Mouse (Mus musculus) CD4-positive, CD25-positive, alpha-beta regulatory T cell, adult 2 months (primary cell): Measurements from ENCODE around the gene Fdxr.

Experiments used
- DNase-seq: peaks from one replicate; pipeline ENCODE4 v3.0.0-alpha.2; 2012; ENCODE audit warnings: low read depth, low spot score

Gene Fdxr

DNA sequence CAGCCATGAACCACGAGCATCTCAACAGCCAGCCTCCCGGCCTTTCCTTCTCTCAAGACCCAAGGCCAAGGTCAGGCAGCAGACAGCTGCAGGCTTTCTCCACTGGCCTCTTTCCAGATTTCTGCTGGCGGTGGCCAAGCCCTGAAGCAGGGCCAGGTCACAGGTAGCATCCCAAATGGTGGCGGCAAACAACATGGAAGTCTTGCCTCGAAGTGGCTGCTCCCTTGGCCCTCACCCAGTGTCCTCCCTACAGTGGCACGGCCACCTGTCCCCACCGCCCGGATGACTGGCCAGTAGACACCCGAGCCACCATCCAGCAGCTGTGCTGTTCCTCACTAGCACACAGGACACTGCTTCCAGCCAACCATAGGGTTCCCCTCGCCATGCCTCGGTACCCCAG, 35.4 kb downstream of the Fdxr start:
- DNase-seq: no peak

GRCm38 (mm10) chr11:115236570-115236969, 40.3 kb downstream of the Fdxr start:
- DNase-seq: no peak

DNA sequence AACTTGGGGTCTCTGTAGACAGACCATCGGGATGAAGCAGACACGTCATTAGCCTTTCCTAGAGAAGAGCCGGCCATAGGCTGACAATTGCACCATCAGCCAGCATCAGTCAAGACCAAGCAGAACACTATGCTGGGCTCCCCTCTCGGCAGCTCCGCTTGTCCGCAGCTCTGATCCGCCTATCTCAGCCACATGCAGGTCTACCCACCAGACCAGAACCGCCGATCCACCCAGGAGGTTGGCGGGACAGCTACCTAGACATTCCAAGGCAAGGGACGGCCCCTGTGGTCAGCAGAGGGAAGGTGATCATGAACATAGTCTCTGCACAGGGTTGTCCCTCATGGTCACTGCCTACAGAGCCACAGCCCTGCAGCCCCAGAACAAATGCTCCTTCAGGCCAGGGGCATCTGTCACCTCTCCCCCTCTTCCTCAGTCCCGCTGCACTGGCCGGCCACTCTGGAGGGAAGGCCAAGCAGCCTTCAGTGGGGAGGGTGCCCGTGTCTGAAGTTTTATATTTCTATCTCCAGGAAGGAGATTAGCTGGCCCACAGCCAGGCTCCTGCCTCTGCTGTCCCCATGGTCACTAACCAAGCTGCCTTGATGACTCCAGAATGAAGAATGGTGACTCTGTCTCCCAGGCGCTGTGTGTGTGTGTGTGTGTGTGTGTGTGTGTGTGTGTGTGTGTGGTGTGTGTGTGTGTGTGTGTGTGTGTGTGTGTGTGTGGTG, 42.4 kb downstream of the Fdxr start:
- no peak for DNase-seq

GRCm38 (mm10) chr11:115233526-115234290, 43.1 kb downstream of the Fdxr start:
- DNase-seq: no peak

DNA sequence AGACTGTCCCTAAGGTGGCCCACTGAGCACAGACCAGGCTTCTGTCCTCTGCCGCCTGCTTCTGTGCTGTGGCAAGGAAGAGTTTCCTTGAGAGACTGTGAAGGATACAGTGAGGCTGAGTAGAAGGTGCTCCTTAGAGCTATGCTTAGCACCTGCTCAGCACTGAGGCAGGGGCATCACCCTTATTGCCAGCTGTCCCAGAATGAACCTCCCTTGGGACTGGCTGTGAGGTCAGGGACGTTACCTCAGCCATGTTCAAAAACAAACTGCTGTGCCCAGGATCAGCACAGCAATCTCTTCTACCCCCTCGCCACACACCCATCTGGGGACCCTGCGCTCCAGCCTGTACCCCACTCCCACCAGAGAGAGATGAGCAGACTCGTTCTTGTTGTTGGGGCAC, 44.0 kb downstream of the Fdxr start:
- DNase-seq: no peak

GRCm38 (mm10) chr11:115231924-115232323, 44.9 kb downstream of the Fdxr start:
- no peak for DNase-seq

DNA sequence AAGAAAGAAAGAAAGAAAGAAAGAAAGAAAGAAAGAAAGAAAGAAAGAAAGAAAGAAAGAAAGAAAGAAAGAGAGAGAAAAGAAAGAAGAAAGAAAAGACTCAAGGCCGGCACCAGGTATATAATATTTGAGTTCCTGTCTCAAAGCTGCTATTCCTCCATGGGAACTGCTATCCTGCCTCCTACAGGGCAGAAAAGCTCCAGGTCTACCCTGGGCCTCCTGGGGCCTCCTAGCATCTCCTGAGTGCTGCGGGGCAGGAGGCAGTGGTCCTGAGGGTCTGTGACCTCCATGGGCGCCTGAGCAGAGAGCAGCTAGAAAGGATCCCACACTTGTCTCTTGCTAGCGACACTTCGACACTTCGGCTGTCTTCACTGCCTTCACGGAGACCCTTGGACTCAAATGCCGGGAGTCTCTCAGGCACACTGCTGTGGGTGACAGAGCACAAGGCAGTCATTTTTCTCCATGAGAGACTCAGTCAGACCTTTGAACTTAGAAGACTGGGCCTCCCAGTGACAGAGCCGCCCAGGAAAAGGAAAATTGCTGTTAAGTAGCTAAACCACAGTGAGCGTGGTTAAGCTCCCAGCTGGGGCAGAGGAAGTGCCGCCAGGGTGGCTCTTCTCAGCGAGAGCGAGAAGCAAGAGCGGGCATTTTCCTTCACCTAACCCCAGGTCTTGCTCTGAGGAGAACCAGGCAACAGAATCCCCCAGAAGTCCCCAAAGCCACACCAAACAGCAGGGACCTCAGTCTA, 45.5 kb downstream of the Fdxr start:
- DNase-seq: peak; percentile 80

GRCm38 (mm10) chr11:115229021-115229930, 47.6 kb downstream of the Fdxr start:
- DNase-seq: no peak

DNA sequence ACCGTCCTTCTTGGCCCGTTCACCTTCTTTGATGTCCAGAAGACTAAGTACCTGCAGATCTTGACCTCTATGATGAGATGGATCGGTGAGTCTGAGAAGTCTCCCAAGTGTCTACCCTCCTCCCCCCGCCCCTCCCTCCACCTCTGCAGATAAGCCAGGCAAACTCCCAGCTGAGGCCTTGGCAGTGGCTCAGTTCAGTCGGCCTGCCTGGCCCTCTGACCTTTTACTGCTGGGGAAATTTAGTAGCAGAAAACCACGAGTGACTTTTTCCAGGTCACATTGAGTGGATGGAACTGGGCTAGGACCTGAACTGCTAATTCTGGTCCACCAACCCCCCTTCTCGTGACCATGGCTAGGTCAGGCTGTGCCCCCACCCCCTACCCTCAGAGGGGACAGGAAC, 48.4 kb downstream of the Fdxr start:
- DNase-seq: no peak

GRCm38 (mm10) chr11:115227640-115228039, 49.2 kb downstream of the Fdxr start:
- no peak for DNase-seq

GRCm38 (mm10) chr11:115226811-115227491, 49.9 kb downstream of the Fdxr start:
- peak; percentile 61 for DNase-seq

GRCm38 (mm10) chr11:115225301-115225700, 51.5 kb downstream of the Fdxr start:
- no peak for DNase-seq

DNA sequence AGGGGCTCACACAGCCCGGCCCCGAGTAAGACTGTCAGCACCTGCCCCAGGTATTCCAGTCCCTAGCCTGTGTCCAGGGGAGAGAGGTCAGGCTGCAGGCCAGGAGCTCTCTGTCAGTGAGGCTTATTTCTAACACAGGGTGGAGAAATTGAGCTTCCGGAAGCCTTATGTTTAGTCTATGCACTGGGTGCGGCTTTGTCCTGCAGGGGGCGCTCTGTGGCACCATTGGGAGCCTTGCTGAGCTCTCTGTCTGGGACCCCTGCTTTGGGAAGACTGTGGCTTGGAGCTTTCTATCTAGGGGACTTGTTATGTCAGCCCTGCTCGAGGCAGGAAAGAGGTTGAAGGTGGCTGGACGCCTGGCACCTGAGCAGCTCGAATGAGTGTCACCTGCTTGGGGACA, 52.0 kb downstream of the Fdxr start:
- DNase-seq: peak; percentile 81

DNA sequence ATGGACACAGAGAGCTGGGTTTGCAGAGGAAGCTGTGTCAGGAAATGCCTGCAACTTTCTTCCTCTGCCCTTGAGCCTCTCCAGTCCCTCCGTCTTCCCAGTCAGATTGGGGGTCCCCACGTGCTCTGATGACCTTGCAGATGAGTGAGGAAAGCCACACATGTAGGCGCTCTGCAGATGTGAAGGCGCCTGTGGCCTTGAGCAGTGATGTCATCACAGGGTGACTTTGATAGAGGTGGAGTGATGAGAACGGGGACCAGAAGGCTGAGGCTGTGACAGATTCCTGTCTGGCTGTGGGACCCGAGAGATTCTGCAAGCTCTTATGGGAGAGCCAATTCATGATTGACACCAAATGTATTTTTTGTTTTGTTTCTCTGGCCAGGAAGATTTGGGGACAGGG, 53.0 kb downstream of the Fdxr start:
- DNase-seq: no peak

DNA sequence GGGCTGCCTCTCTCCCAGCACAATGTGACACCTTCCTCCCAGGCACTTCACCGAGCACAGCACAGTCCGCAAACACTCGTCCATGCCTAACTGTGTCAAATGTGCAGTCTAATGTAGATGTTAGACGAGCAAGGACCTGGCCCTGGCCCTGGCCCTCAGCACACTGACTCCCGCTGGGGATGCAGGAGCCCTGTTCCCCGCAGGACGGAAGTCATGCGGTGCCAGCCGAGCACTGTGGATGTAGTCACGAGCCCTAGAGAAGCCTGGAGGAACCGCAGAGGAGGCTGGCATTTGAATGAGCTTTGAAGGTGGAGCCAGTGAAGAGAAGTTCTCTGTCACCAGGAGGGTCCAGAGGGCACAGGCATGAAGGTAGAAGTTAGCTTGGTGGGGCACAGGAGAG, 53.4 kb downstream of the Fdxr start:
- peak; percentile 25 for DNase-seq

DNA sequence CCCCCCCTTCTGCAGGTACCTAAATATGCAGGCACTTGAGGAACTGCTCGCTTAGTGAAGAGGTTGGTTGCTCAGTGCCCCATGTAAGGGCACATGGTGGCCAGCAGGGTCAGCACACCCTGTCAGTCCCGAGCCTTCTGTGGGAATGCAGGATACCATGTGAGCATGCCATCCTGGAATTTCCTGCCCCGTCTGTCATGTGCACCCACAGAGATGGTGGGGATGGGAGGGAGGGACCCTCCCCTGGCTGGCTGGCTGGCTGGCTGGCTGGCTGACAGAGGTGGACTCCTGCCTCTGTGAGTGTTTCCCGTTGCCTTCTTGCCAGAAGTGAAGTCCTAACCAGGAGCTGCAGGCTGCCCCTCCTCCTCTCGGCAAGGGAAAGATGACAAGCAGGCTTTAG, 54.3 kb downstream of the Fdxr start:
- no peak for DNase-seq

DNA sequence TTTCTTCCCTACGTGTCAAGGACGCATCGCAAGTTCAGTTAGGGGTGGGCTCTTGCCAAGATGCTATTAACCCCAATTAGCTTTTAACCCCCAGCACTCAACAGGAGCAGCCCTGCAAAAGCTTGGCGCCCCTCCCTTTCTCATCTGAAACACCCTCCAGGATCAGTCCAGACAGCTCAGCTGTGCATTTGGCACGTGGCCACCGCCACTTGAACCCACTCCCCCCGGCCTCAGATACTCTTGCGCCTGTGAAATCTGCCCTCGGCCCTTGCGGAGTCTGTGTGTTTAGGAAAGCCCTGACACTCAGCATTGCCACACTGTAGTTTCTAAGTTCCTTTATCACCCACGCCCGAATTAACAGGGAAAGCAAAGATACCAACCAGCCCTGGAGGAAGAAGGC, 54.8 kb downstream of the Fdxr start:
- DNase-seq: no peak

GRCm38 (mm10) chr11:115219685-115220084, 57.2 kb downstream of the Fdxr start:
- DNase-seq: no peak

DNA sequence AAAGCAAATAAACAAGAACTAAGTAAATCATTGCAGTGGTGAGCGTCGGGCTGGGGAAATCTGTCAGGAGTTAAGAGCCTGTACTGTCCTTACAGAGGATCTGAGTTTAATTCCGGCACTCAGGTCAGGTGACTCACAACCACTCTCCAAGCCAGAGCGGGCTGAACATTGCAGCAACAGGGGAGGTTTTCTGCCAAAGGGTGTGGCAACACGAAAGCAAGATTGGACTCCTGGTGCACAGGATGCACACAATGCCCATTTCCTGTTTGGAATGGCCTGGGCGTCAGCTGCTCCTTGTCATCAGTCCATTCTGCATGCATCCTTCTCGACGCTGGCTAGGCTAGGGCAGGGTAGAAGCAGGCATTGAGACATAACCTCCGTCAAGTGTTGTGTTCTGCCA, 57.6 kb downstream of the Fdxr start:
- DNase-seq: no peak
